Comparison of ENCODE assay signal across 27 mouse cellular contexts in the genomic region with DNA sequence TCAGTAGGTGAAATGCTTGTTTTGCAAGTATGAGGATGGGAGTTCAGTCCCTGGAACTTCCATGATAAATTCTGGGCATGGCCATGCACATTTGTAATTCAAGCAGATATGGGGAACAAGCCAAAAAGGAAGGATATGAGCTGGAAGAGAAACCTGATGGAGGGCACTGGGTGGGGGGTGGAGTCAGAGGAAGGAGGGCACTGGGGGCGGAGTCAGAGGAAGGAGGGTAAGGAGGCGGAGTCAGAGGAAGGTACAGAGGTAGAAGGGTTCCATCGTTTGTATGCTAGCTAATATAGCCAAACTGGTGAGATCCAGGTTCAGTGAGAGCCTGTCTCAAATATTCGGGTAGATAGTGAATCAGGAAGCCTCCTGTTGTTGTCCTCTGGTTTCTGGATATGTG. TPM values are rescaled to one million over a fixed set of nuclear protein-coding genes. Genes with fewer than 3 reads are reported as not detected.
DNase-seq lines count a peak whose midpoint lies in the region; ATAC-seq lines count a peak whose summit lies in the region.
"Had no signal": no experiment of that assay in that cellular context is flagged by ENCODE, and none has a peak within 500 bp of the region (broad histone marks: within the 10 kb centered on the region; RNA-seq: fewer than 3 reads in every experiment).

No protein-coding gene starts in this region.

- WGBS in kidney, embryonic 16.5 days = 78% methylated on average over 4 of the region's 4 CpGs

- ATAC-seq in granulocyte monocyte progenitor cell, adult 5-6 weeks (replicated peaks; ENCODE audit: poor library complexity, severe bottlenecking) = peak; percentile 62
- ATAC-seq in kidney, embryonic 16.5 days (ENCODE audit: low FRiP score, low TSS enrichment) = no peak
- ATAC-seq: activated CD4-positive, CD25-positive, alpha-beta regulatory T cell, adult 4 months; hindbrain, postnatal 0 days; intestine, embryonic 15.5 days had no signal

- H3K27me3 ChIP-seq in kidney, embryonic 16.5 days (ENCODE audit: insufficient read depth, low read length) = no peaks in the 10 kb centered on the region
- H3K27me3 ChIP-seq: forebrain, embryonic 12.5 days; intestine, embryonic 15.5 days; liver, embryonic 15.5 days; lung, embryonic 15.5 days; megakaryocyte, embryonic 14.5 days; midbrain, embryonic 12.5 days; neural tube, embryonic 12.5 days had no signal

- peaks cover 11% of the 10 kb centered on the region for H3K4me1 ChIP-seq in kidney, embryonic 16.5 days (ENCODE audit: insufficient read depth, low read length)
- H3K4me1 ChIP-seq: forebrain, embryonic 12.5 days; intestine, embryonic 15.5 days; lung, embryonic 15.5 days; neural tube, embryonic 12.5 days had no signal

- H3K9ac ChIP-seq in kidney, embryonic 16.5 days (replicated peaks; ENCODE audit: low read length) = no peak overlapping the region
- H3K9ac ChIP-seq: forebrain, embryonic 12.5 days; intestine, embryonic 15.5 days; liver, embryonic 15.5 days; lung, embryonic 15.5 days; midbrain, embryonic 12.5 days; neural tube, embryonic 12.5 days had no signal

- no peak overlapping the region for H3K4me2 ChIP-seq in kidney, embryonic 16.5 days (replicated peaks; ENCODE audit: low read depth, low read length)
- H3K4me2 ChIP-seq: forebrain, embryonic 12.5 days; intestine, embryonic 15.5 days; liver, embryonic 15.5 days; lung, embryonic 15.5 days; midbrain, embryonic 12.5 days; neural tube, embryonic 12.5 days had no signal

- no peaks in the 10 kb centered on the region for H3K9me3 ChIP-seq in kidney, embryonic 16.5 days (ENCODE audit: low read length)
- H3K9me3 ChIP-seq: intestine, embryonic 15.5 days; liver, embryonic 15.5 days; lung, embryonic 15.5 days; midbrain, embryonic 12.5 days; neural tube, embryonic 12.5 days had no signal

- peak; percentile 48 for DNase-seq in thymus, postnatal 4 days
- no peak for DNase-seq in thymus, postnatal 10 days (ENCODE audit: low spot score in 2 of 2)
- DNase-seq in R1 (ENCODE audit: low read depth, low spot score) = peak; percentile 51
- no peak for DNase-seq in urinary bladder, adult 2 months (ENCODE audit: low spot score)
- DNase-seq in spleen, postnatal 14 days (ENCODE audit: low spot score in 2 of 2) = no peak
- DNase-seq: adrenal gland, postnatal 14 days; cerebellum, adult 11-12 months; cerebellum, postnatal 10 days; gastrocnemius, postnatal 10 days; heart, postnatal 14 days; kidney, adult 2 months; kidney, postnatal 4 days; left cerebral cortex, postnatal 4 days; right cerebral cortex, postnatal 4 days had no signal

- no peak overlapping the region for H3K4me3 ChIP-seq in kidney, embryonic 16.5 days (ENCODE audit: low read length)
- H3K4me3 ChIP-seq: forebrain, embryonic 12.5 days; intestine, embryonic 15.5 days; liver, embryonic 15.5 days; lung, embryonic 15.5 days; megakaryocyte, embryonic 14.5 days; midbrain, embryonic 12.5 days; myocyte; neural tube, embryonic 12.5 days had no signal

- no peaks in the 10 kb centered on the region for H3K36me3 ChIP-seq in kidney, embryonic 16.5 days (ENCODE audit: insufficient read depth, low read length)
- H3K36me3 ChIP-seq: forebrain, embryonic 12.5 days; intestine, embryonic 15.5 days; liver, embryonic 15.5 days; lung, embryonic 15.5 days; midbrain, embryonic 12.5 days; neural tube, embryonic 12.5 days had no signal

- H3K27ac ChIP-seq in kidney, embryonic 16.5 days (ENCODE audit: low read length) = no peak overlapping the region
- H3K27ac ChIP-seq: forebrain, embryonic 12.5 days; hindbrain, postnatal 0 days; intestine, embryonic 15.5 days; kidney, postnatal 0 days; liver, embryonic 15.5 days; lung, embryonic 15.5 days; midbrain, embryonic 12.5 days; neural tube, embryonic 12.5 days had no signal

RNA-seq across cellular contexts. Expression of a gene that starts 14.1 kb away (rescaled TPM):
- 64.7 and 94.7 TPM in 2 replicates for total RNA-seq in granulocyte monocyte progenitor cell, adult 5-6 weeks (2014; fragmentation: Nextera tagmentation)
- 108 and 121 TPM in 2 replicates for total RNA-seq in granulocyte monocyte progenitor cell, adult 5-6 weeks (2017)
- polyA plus RNA-seq in urinary bladder, adult 2 months (2012; rRNA removed) = 5.9 and 7.9 TPM in 2 replicates
- polyA plus RNA-seq in kidney, embryonic 16.5 days (2015; fragmentation: Nextera tagmentation; extraction: Ambion mirVana) = 1.2 and 1.8 TPM in 2 replicates

RNA-seq across cellular contexts. Expression of a gene that starts 53.6 kb away (rescaled TPM):
- total RNA-seq in granulocyte monocyte progenitor cell, adult 5-6 weeks (2014; fragmentation: Nextera tagmentation) = 0.52 TPM in 1 of 2 replicates, not detected in the other
- total RNA-seq in granulocyte monocyte progenitor cell, adult 5-6 weeks (2017) = 2.1 and 7.0 TPM in 2 replicates
- 1.3 and 2.3 TPM in 2 replicates for polyA plus RNA-seq in urinary bladder, adult 2 months (2012; rRNA removed)
- polyA plus RNA-seq in kidney, embryonic 16.5 days (2015; fragmentation: Nextera tagmentation; extraction: Ambion mirVana) = 7.1 and 9.2 TPM in 2 replicates

Comparison
In these comparisons a context has a peak if more than half of its experiments do, and no peak if none do; other contexts are left out.
1. DNase-seq: peak in thymus, postnatal 4 days (single experiment) and R1 (single experiment); none in thymus, postnatal 10 days (0 of 2), urinary bladder, adult 2 months (single experiment) and spleen, postnatal 14 days (0 of 2).